Mouse (Mus musculus) monocyte, adult 5-6 weeks (primary cell): ENCODE results near the gene Snx15. TPM values are rescaled to one million over a fixed set of nuclear protein-coding genes. Genes with fewer than 3 reads are reported as not detected.
"Not testable (repeated sequence)": the region's sequence is repeated elsewhere in the genome, so short reads cannot be mapped to it uniquely, and the experiment has no call there.

Experiments
- ATAC-seq: fragments of 153-309, 156-312 bp; replicated peaks from 2 replicates; pipeline ENCODE4 v1.8.0; 2017; ENCODE audit warnings: mild to moderate bottlenecking; ENCODE audit not compliant: low TSS enrichment, insufficient number of reproducible peaks, severe bottlenecking, poor library complexity, low FRiP score
- total RNA-seq: library from RNA; stranded (forward); fragments of 200-1000, 200-491, 200-594 nt; gene quantifications from 3 replicates; pipeline ENCODE4 v1.2.3, GENCODE M21; 2017

Gene Snx15
- 8.8 to 22.5 TPM (median 11.5 TPM) in 3 replicates for total RNA-seq

GRCm38 (mm10) chr19:6127760-6128341 lies at the start of gene Snx15:
TSS of gene Snx15 (minus strand) at chr19:6128304.
- ATAC-seq, result peak; percentile 94

GRCm38 (mm10) chr19:6174771-6175170 lies 46.7 kb upstream of the Snx15 start:
- no peak for ATAC-seq

GRCm38 (mm10) chr19:6171215-6171614 lies 43.1 kb upstream of the Snx15 start:
- ATAC-seq, result no peak

GRCm38 (mm10) chr19:6166750-6167149 lies 38.6 kb upstream of the Snx15 start:
- no peak for ATAC-seq

GRCm38 (mm10) chr19:6163872-6164547 lies 35.9 kb upstream of the Snx15 start:
- peak; percentile 49 for ATAC-seq

- ATAC-seq, result peak; percentile 49
These were observed 29.1 kb upstream of the Snx15 start for GRCm38 (mm10) chr19:6157220-6157619.

DNA sequence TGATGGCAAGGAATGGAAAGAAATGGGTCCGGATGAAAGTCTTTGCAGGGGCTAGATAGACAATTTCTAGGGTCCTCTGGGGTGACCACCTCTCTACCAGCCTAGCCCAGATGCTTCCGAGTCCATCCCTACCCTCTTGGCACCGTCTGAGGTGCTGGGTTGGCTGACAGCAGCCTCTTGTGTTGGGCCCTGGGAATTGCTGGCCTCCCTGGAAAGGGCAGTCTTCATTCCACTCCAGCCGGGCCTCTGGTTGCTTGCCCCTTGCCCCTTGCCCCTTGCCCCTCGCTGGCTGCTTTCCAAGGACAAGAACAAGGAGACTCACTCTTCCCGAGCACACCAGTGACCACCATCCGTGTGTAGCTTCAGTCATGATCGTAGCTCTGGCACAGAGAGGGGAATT lies 28.3 kb upstream of the Snx15 start:
- no peak for ATAC-seq

DNA sequence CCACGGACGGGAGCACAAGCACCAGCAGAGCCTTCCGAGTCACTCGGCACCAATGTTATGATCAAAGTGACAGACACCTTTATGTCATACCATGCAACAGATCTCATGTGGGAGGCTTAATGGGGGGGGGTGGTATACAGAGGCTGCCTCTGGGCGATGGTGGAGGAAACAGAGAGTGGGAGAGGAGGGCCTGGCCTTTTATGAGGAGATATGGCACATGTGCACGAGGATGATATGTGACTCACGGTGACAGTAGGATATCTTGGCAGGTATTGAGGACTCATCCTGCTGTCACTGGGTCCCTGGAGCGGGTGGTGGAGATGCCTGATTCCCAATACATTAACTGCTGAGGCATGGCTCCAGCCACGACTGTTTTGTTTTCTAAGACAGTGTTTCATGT lies 27.1 kb upstream of the Snx15 start:
- no peak for ATAC-seq

DNA sequence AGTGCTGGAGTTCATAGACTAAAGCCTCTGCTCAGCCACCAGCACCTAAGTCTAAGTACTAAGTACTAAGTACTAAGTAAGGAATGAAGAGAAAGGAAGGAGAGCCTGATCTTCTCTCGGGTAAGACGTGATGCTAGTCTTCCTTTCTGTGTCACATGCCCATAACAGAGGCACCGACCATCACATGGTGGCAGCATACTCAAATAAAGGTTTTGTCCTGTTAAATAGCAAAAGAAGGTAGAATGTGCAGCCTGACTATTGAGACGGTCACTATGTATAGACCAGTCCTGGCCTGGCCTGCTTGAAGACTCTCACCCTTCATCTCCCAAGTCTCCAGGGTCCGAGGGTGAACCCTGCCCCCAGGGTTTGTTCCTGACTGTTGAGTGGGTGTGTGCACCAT lies 16.7 kb upstream of the Snx15 start:
- ATAC-seq, result no peak

GRCm38 (mm10) chr19:6141394-6141749 lies 13.3 kb upstream of the Snx15 start, which contains the start of gene Arl2:
TSS of gene Arl2 (minus strand) at chr19:6141548.
- peak; percentile 68 for ATAC-seq

GRCm38 (mm10) chr19:6140678-6141393 lies 12.7 kb upstream of the Snx15 start, which contains the start of gene Batf2:
TSS of gene Batf2 (plus strand) at chr19:6140983.
- ATAC-seq, result peak; percentile 80

DNA sequence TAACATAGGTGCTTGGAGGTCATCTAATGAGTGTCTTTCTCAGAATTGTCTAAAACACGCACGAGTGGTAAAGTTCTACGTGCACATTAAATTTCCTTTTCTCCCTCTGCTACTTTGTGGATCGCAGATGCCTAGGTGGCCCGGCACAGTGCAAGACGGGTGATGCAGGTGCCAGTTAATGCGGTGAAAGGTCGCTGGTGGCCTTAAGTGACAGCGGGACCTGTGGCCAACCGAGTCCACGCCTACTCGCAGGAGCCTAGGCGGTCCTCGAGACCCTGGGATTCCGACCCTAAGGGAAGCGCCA lies 12.2 kb upstream of the Snx15 start:
- ATAC-seq, result no peak

- ATAC-seq, result no peak
These were observed 11.6 kb upstream of the Snx15 start for GRCm38 (mm10) chr19:6139701-6140100.

DNA sequence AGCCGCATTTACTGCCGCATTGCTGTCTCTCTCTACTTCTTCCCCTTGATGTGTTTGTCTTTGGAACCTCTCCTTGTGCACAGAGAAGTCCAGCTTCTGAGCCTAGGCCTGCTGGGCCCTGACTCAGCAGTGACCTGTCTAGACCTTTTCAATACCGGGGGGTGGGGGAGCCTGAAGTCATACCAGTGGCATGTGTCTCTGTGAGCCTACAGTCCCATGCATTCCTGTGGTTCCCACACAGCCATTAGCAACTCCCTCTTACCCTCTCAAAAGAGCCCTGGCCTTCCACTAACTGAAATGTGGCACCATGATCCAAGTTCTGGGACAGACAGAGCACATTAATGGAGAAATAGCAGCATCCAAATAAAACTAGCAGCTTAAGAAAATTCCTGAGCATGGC lies 8.3 kb upstream of the Snx15 start:
- no peak for ATAC-seq

- ATAC-seq, result not testable (repeated sequence)
These were observed 5.1 kb upstream of the Snx15 start for GRCm38 (mm10) chr19:6133197-6133596.

DNA sequence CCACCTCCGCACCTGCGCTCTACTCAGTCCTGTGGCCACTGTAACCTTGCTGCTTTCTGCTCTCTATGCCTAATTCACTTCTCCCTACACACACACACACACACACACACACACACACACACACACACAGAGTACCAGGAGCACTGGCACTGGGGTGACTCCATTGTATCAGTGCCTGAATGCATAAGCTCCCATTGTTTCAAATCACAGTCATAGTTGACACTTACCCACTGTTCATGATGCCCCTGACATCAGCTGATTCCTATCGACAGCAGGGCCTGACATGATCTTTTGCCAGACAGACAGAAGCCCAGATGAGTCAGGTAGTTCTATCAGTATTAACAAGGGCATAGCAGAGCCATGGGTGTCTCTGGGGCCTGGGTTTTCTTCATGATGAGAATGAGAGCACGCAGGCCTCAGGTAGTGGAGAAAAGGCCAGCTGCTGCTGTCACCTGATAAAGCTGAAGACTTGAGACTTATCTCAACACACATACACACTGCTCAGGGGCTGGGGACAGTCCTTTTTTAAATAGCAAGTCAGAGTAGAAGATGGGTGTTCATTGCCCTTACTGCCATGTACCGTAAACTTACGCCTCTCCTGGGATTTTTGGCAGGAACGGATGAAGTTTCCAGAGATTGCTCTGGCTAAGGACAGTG lies 4.2 kb upstream of the Snx15 start:
- no peak for ATAC-seq

DNA sequence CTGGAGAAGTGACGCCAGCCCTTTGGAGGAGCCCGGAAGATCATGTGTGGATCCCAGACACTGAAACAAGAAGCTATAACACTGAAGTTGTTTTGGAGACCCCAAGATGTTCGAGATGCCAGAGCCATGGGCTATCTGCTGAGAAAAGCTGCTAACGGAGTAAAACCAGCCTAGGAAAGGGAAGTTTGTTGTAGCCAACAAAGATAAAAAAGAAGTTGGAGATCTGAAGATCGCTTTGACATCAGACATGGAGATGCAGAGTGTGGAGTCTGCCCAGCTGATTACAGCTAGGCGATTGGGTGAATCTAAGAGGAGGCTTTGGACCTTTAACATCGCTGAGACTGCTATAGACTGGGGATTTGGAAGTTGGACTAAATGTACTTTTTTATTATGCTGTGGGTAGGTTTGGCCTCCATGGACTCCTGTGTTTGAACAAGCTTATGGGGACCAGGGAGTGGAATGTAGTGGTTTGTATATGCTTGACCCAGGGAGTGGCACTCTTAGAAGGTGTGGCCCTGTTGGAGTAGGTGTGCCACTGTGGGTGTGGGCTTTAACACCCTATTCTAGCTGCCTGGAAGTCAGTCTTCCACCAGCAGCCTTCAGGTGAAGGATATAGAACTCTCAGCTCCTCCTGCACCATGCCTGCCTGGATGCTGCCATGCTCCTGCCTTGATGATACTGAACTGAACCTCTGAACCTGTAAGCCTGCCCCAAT lies 2.5 kb upstream of the Snx15 start:
- ATAC-seq, result not testable (repeated sequence)

- ATAC-seq, result no peak
These were observed 1.1 kb downstream of the Snx15 start for GRCm38 (mm10) chr19:6126789-6127580.
